Mouse (Mus musculus): Measurements from ENCODE around the gene Farp1.
"Not testable (repeated sequence)": the region's sequence is repeated elsewhere in the genome, so short reads cannot be mapped to it uniquely, and the experiment has no call there.

Farp1 gene

DNA sequence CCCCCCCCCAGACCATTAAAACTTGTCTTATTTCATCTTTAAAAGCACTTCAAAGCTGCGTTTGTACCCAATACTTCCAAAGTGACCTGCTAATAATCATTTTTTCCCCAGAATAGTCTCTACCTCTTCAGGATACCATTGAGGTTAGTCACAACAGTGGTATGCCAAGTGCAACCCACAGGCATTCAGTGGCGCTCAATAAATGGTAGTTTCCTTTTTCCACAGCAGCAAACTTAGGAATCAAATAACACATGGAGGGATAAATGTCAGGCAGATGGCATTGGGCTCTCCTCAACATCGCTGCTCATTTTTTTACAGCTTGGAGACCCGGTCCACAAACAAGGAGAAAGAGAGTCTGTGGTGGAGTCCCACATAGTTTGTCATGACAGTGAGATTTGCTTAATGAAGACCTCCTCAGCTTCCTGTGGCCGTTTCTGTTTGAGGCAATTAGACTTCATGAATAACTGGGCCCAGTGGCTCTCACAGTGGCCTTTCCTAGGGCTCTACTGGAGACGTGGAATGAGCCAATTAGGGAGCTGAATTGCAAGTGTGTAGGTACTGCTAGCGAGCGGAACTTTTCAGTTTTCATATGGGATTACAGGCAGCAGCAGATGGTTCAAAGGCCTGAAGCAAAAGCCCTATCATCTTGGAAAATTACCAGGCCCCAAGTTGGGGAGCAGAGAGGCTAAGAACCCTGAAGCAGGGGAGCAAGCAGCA lies 148.6 kb downstream of the Farp1 start:
- DNase-seq (ENCODE audit: low read depth) = peak; percentile 68

DNA sequence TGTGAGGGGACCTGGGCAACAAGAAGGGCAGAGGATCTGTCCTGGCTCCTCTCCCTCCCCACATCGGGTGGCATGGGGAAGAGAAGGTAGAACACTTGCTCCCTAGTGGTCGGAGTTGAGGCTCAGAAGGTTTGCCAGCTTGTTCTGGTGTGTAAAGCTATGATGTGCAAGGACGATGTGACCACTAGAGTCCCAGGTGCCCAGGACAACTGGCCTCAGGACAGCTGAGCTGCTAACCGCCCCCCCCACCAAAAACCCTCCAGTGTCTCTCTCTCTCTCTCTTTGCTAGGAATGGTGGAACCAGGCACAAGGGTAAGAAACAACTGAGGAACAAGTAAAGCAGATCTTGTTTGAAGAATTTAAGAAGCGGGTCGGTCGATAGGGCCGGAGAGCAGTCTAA lies 149.4 kb downstream of the Farp1 start:
- no peak for DNase-seq (ENCODE audit: low read depth)

DNA sequence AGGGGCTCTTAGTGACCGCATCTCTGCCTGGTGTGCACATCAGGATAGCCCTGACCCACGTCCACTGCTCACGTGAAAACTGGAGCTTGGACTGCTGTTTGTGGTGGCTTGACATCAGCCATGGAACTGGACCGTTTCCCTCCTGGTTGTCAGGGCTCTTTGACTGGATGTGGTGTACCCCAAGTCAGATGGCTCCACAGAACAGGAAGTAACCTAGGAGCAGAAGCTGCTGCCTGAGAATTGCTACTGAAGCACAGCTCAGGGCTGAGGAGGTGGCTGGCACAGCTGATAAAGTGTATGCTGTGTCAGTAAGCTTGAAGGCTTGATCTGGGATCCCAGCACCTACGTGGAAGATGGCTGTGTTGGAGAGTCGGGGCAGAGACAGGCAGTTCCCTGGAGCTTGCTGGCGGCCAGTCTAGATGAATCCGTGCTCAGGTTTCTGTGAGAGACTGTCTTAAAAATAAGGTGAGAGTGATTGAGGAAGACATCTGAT lies 151.4 kb downstream of the Farp1 start:
- no peak for DNase-seq (ENCODE audit: low read depth)

DNA sequence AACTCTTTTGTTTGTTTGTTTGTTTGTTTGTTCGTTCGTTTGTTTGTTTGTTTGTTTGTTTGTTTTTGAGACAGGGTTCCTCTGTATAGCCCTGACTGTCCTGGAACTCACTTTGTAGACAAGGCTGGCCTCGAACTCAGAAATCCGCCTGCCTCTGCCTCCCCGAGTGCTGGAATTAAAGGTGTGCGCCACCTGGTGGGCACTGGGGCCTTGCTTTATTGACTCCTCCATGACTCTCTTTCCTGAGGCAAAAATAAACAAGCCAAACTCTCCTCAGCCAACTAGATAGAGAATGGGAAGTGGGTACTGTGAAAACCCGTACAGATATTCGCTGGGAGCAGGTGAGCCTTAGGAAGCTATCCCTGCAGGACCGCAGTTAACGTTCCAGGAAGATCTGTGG lies 154.8 kb downstream of the Farp1 start:
- DNase-seq (ENCODE audit: low read depth) = not testable (repeated sequence)

DNA sequence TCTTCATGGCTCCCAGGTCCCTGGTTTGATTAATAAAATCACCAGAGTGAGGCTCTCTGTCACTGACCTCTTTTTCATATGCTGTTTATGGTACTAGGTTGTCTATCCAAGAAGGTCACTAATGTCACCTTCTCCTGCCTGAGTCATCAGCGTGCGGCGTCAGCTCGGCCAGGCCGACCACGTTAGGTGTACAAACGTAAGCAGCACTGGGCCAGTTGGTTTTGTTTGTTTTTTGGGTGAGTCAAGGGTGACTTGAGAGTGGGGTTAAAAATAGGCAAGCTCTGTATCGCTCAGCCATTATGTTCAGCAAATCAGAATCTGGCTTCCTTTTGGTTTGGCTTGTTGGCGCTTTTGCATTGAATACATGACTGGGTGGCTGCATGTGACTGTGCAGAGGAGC lies 155.4 kb downstream of the Farp1 start:
- DNase-seq (ENCODE audit: low read depth) = peak; percentile 45

DNA sequence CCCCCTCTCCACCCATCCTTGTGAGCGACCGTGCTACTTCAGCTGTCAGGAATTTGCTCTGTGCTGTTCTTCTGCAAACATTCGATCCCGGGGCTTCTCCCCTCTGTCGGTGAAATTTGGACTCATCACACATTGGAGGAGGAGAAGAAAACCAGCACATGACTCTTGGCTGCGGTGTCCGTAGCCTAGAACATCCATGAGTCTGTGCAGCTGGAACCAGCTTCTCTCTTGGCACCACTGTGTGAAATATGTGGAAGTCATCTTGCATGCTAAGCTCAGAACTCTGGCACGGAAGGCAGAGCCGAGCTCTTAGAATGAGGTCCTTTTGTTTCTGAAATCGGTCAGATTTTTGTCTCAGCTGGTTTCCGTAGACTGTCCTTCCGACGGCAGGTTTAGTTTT lies 156.7 kb downstream of the Farp1 start:
- DNase-seq (ENCODE audit: low read depth) = peak; percentile 40

DNA sequence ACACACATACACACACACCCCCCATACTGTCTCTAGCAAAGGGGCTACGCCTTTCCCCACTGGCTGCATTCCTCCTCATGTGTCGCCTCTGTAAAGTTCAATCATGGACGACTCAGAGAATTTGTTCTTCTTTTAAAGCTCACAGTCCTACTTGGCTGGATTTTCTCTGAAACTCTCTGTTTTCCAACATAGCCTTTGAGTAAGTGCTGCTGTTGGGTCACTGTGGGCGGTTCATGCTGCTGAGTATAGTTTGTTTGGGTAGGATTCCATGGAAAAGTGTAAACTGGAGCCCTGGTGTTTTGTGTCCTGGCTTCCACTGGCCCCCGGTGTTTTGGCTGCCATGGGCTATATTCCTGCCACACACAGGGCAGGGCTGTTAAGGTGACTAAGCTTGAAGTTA lies 157.4 kb downstream of the Farp1 start:
- DNase-seq (ENCODE audit: low read depth) = peak; percentile 48

DNA sequence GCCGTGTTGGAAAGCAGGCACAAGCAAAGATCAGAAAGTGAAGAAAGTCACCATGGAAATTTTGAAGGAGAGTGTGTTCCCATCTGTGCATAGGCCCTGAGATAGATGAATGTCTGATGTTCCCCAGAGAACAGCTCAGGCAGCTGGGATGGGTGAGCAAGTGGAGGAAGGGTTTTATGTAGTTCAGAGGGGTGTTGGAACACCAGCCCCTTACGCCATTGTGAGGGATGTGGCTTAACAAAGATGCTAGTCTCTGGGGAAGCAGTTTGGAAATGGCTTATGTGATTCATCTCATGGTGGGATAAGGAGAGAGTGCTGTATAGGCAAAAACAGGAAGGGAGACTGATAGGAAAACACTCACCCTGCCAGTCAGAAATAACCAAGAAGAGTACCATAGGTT lies 159.0 kb downstream of the Farp1 start:
- peak; percentile 37 for DNase-seq (ENCODE audit: low read depth)

DNA sequence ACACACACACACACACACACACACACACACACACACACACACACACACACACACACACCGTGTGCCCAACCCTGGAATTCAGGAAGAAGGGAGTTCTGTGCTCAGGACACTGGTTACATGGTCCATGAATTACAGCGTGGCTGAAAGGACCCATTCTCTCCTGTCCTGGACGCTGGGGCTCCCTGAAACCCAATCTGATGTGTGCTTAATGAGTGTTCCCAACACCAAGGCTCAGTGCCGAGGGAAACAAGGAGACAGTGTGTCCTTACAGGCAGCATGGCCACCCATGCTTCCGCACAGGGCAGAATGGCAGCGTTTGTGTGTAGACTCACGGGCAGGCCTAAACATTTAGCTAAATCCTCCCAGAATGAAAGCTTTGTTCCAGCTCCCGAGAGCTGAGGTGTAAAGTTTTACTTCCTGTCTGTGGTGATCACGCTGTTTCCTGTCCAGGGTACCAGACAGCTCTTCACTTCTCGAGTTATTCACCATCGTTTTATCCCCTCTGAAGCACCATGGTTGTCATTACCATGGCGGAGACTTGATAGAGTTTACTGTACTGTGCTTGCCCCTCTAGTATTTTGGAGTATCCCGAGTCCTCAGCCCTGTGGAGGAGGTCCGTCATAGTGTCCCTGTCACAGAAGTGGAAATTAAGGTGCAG lies 164.0 kb downstream of the Farp1 start:
- DNase-seq (ENCODE audit: low read depth) = no peak

DNA sequence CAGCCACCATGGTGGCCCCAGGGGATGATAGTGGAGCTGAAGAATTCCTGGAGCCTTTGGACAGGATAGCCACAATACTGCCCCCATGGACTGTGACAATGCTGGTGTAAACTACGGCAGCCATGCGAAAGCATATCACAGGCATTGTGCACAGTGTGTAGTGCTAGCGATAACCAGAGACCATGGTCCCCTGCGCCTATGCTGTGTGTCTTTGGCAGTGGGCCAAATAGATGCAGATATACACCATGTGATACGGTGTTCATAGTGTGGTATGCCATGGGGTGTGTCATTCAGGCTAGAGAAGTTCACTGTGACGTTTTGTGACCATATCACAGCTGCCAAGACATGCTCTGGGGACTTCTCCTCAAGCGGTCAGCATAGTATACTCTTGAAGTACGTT lies 164.8 kb downstream of the Farp1 start:
- no peak for DNase-seq (ENCODE audit: low read depth)

DNA sequence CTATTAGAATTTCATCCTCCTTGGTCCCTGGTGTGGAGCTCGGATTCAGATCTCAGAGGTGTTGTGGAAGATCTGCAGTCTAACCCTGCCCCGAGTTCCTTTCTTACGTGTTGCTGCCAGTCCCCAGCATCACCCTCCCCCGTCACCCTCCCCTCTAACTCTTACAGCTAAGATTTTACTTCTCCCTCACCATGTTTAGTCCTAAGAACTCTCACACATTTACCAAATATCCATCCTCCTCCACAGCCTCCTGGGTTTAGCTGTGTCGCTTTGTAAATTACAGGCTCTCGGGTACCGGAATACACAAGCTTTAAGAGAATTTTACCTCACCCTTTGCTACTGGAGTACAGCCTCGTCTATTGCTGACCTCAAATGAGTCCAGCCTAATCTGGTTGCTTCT lies 165.4 kb downstream of the Farp1 start:
- DNase-seq (ENCODE audit: low read depth) = no peak

DNA sequence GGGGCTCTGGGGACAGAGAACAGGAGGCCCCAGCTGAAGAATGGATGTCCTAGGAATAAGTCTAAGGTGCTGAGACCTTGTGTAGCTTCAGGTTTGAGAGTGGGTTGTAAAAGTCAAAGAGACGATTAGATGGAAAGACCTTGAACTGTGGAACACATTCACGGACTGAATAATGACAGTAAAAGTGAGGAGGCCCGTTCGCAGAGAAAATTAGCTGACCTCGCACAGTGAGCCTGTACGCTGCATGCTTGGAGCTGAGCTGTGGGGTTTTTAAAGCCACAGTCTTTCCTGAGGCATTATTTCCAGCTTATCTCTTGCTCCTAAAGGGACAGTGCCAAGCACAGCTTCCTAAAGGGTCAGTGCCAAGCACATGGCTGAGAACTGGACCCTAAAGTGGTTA lies 166.2 kb downstream of the Farp1 start:
- DNase-seq (ENCODE audit: low read depth) = no peak

DNA sequence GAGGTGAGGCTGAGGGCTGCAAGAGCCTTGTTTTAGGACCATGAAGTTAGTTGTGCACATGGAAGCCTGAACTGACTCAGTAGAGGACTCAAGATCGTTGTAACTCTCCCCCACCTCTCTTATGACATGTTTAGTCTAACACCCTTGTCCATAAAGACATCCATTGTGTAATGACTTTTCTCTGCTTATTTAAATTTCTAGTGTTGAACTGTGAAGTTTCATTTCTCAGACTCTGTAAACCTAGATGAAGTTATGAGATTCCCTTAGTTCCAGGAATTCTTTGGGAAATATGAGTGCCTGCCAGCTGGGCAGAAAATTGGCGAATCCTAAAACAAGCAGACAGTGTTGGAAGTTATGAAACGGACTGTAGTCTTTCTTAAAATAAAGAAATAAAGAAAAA lies 170.5 kb downstream of the Farp1 start:
- peak; percentile 56 for DNase-seq (ENCODE audit: low read depth)

DNA sequence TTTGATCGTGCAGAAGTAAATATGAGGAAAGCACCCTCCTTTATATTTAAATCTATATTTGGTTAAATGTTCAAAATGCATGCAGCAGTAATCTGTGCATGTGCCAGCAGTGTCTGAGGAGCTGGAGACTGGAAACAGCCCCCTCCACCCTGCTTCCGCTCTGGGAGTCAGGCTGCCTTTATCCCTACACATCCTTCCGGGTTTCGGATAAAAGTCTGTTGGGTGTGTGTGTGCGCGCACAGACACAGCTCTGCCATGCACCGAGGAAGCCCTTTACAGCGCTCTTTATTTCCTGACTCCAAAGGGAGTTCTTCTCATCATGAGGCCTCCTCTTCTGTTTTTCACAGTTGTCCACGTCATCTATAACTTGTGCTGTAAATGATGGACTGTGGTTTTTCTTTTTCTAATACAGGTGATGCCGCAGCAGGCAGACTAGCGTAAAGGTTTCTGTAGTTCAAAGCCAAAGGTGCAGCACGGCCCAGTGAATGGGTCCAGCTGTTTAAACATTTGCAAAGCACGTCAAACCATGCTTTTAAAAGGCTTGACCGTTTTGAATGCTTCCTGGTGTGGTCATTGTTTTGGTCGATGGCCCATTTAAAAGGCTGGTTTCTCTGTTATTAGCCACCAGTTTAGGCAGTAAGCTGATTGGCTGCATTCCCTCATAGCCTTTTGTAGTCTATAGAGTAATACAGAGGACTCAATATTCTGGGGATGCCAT lies 172.6 kb downstream of the Farp1 start:
- no peak for DNase-seq (ENCODE audit: low read depth)

DNA sequence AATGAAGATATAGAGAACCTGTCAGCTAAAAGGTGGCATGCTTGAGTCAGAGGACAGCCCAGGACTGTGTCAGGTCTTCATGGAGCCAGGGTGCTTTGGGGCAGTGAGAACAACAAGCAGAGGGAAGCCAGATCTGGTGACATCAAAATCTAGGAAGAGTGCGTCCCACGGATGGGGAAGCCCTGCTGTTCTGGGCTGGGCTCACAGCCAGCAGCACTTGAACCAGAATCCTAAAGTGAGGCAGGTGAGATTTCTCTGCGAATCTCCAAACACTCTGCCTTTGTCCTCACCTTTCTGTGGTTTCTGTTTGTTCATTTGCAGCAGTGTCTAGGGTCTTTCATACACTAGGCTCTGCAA lies 173.1 kb downstream of the Farp1 start:
- no peak for DNase-seq (ENCODE audit: low read depth)

DNA sequence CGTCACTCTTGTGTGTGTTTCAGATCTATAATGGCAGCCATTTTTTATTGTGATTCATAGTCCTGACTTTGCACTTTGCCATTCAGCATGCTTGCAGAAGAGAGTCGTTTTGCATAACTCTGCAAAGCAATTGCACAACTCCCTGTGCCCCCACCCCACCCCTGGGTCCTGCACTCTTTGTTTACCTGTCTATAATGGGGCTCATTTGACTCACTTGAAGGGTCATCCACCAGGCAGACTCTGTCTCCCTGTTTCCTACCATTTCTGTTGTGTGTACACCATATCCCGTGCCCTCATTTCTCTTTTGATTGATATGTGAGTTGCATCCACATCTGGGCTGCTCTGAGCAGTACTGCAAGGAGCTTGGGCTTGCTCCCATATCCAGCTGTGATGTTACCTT lies 175.3 kb downstream of the Farp1 start:
- peak; percentile 60 for DNase-seq (ENCODE audit: low read depth)

DNA sequence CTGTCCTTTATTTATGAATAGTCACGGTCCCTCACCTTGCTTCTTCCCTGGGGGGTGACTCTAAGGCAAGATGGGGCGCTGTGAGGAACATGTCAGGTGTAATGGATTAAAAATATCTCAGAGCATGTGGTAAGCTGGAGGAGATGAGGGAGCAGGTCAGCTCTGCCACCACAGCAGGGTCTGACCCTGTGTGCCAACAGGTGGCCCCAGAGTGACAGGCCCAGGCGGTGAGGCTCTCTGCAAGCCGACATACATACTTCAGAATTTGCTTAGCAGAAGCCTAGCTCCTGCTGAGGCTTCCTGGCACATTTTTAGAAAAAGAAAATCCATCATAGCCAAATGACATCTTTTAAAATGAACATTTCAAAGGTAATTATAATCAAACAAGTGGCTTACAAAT lies 178.7 kb downstream of the Farp1 start:
- DNase-seq (ENCODE audit: low read depth) = no peak

DNA sequence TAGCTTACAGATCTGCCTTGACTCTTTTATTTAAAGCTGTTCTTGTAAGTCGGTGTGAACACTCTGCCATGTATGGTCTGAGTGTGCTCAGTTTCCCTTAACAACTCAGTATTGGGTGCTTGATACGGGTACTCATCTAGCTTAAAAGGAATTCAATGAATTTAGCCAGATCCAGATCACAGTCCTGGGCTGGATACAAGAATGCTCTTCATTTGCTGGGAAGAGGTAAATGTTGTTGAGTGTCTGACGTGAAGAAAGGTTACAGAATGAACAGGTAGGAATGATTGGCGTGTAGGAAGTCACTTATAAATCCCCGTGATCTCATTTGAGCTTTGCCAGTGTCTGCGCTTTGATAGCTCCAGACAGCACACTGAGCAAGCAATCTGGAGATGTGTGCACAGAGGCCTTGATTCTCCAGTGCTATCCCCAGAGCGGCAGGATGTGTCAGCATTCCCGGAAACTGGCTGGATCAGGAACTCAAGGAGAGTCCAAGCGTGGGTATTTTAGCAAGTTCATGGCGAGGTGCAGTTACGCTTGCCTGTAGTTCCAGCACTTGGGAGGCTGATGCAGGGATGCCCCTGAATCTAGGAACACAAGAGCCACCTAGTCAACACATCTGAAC lies 179.7 kb downstream of the Farp1 start:
- no peak for DNase-seq (ENCODE audit: low read depth)

DNA sequence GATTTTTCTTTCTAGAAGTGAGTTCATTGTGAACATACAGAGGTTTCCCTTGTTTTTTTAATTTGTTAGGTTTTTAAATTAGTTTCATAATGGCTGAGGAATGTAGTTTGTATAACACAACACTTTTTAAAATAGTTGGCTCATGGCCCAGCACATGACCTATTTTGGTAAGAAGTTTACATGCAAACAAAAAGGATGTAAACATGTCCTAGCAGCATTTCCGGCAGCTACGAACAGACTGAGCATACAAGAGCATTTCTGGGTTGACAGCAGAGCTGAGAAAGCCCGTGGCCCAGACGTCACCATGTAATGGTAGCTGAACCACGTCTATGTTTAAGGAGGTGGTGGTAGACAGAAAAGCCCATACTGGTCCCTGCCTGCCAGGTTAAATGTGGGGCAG lies 180.8 kb downstream of the Farp1 start:
- DNase-seq (ENCODE audit: low read depth) = peak; percentile 38

DNA sequence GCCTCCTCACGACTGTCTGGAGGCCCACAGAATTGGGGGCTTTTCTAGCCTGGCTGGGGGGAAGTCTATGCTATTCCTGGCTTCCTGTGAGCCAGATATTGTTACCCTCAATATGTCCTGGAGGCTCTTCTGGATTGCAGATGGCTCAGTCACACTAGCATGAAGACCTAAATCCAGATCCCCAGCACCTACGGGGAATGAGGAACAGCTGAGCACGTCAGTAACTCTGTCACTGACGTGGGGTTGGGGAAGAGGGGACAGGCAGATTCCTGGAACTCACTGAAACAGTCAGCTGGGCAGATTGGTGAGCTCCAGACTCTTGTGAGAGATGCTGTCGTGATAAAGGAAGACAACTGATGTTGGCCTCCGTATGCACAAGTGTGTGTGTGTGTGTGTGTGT lies 181.7 kb downstream of the Farp1 start:
- no peak for DNase-seq (ENCODE audit: low read depth)

DNA sequence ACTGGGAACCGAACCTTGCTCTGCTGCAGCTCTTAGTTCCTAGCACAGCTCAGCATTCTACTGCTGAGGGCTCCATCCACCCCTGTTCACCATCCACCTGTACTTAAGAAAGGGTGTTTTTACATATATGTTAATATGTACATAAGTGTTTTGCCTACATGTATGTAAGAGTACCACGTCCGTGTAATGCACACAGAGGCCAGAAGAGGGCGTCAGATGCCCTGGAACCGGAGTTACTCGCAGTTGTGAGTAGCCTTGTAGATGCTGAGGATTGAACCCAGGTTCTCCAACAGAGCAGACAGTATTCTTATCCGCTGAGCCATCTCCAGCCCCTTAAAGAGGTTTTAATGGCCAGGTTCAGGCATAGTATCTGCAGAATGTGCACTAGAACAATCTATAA lies 183.6 kb downstream of the Farp1 start:
- no peak for DNase-seq (ENCODE audit: low read depth)

DNA sequence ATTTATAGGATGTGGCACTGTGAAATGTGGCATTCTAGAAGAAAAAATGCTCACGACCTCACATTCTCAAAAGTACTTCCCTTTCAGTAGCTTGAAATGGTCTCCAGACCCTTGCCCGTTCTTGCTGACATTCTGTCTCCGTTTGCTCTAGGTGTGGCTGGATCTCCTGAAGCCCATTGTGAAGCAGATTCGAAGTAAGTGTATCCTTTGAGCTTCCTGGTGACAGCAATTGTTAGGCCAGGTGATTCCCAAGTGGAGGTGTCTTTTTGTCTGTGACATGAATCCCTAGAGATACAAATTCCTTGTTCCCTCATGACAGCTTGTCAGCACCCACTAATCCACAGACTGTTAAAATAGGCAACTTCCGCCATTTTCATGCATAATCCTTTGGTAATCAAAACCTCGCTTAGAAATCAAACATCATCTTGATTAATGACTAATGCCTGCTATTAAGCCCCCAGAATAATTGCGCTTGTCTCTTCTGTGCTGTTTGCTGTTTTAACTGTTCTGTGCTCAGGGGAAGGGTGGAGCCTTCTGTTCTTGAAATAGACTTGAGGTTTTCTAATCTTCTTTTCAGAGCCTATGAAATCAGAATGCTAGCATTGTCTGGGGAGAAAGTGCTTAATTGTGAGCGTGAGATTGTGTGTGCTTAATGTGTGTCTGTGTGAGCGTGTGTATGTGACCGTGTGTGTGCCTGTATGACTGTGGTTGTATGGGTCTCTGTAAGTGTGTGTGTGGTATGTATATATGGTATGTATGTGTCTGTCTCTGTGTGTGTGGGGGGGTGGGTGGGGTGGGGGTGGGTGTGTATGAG lies 184.4 kb downstream of the Farp1 start:
- no peak for DNase-seq (ENCODE audit: low read depth)
